Mouse (Mus musculus) heart, postnatal 0 days (tissue): ENCODE measurements around the gene Lig1.

Source experiments
- CTCF ChIP-seq: IDR thresholded peaks from 2 replicates; pipeline ENCODE4 v1.5.1; 2016; ENCODE audit warnings: antibody characterized with exemption, control low read depth, low read depth
- EP300 ChIP-seq: IDR thresholded peaks from 2 replicates; pipeline ENCODE4 v1.6.1; 2016; ENCODE audit warnings: antibody characterized with exemption, low read depth

- TF ChIP-seq EP300 (no peak), CTCF (peak; percentile 59)
Measured at GRCm38 (mm10) chr7:13288621-13289020, 11.5 kb downstream of the Lig1 start.
